Mouse (Mus musculus) megakaryocyte-erythroid progenitor cell, adult 5-6 weeks (primary cell): ENCODE results near the gene Ppp6c. TPM values are rescaled to one million over a fixed set of nuclear protein-coding genes. Genes with fewer than 3 reads are reported as not detected.
"Not testable (repeated sequence)": the region's sequence is repeated elsewhere in the genome, so short reads cannot be mapped to it uniquely, and the experiment has no call there.

Source experiments
- ATAC-seq: replicated peaks from 2 replicates; pipeline ENCODE4 v1.8.0; 2016; ENCODE audit warnings: mild to moderate bottlenecking, inconsistent platforms; ENCODE audit not compliant: severe bottlenecking, poor library complexity, low FRiP score, low TSS enrichment
- total RNA-seq, 2 experiments: library from RNA; stranded (forward) in 1 of 2; stranded (reverse) in 1 of 2; fragments of 200-1000, 215-1000 nt in 1 of 2; fragments of >200 nt in 1 of 2; fragmentation: Nextera tagmentation in 1 of 2; gene quantifications; 2 replicates each; pipeline ENCODE4 v1.2.3; 2014 to 2017

Gene Ppp6c
- total RNA-seq (2014; fragmentation: Nextera tagmentation) (53.6 and 71.1 TPM in 2 replicates), total RNA-seq (2017) (80.9 TPM in 2 replicates)

DNA sequence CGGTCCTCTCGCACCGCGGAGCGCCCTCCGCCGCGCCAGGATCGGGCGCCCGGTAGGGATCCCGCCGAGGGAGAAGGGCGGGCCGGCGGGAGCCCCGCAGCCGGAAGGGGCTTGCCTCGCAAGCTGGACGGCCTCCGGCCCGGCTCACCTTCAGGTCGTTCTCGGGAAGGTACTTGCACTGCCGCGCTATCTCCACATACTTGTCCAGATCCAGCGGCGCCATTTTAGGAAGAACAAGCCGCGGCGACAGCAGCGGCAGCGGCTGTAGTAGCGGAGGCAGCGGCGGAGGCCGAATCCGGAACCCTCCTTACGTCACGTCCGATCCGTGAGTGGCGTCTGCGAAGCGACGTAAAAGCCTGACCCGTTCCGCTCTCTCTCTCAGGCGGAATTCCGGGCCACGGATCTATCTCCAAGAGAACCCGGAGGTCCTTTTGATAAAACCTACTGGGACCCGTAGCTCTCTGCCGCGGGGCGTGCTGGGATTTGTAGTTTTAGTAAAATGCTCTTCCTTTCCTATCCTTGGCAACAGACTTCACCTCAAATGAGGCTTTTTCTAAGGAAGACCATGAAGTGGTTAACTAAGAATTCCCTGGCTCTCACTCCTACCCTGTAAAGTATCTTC, at the start of gene Ppp6c:
TSS of gene Ppp6c (minus strand) at position 433 of the 622 bp plus-strand sequence.
- peak; percentile 95 for ATAC-seq

DNA sequence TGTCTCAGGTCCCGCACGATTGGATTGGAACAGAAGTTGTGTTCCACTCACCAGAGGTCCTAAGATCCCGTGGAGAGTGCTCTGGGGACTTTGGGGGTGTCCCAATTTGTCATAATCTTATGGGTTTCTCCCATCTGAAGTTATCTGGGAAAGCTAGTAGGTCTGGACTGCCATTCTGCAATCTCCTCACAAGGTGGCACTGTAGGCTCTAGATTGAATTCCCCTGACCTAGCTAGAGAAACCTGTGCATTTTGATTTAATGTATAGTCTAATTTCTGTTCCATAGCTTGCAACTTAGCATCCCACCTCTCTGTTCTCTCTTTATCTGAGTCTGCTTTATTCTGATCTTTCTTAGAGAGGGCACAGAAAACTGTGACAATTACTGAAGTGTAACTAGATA, 42.1 kb upstream of the Ppp6c start:
- peak; percentile 92 for ATAC-seq

DNA sequence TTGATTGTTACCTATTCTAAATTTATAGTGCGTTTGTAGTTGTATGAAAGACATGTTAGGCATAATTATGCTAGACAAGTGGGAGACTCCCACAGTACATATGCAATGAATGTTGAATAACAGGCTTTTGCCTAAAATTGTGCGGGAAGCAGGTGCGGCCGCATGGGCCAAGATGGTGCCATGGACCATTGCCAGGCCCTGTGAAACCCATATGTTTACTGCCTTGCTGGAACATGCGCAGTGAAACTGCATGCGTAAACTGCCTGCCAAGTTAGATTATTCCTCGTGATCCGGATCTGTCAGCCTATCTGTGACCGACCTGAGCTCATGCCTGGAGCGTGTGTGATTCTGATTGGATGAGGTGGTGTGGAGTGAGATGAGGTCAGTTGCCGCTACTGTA, 26.0 kb upstream of the Ppp6c start:
- not testable (repeated sequence) for ATAC-seq

DNA sequence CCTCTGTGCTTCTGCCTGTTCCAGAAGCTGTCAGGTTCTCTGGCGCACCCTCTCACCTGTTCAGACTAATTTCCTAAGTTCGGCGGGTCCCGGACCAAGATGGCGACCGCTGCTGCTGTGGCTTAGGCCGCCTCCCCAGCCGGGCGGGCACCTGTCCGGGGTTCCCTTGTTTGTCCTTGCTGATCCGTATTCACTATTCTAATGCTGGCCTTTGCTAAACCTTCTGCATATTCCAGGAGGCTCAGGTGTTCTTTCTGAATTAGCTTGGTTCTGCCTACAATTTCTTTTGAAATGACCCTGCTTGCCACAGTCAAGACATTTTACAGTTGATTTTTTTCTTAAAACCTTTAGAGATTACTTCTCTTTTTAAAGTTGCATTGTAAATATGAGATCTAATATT, 20.6 kb upstream of the Ppp6c start:
- not testable (repeated sequence) for ATAC-seq

DNA sequence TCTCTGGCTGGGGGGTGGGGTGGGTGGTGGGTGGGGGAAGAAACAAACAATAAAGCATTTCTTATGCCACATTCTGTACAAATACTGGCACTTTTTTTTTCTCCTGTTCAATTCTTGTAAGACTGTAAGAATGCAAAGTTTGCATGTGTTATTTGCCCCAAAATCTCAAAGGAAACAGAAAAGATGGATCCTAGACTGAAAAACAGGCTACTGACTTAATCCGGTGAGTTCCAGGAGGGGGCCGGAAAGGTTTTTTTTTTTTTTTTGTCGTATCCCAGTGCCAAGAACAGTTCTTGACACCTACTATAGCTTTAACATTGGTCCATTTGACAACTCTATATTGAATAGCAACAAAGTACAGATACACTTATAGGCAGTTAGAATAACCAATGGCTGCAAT, 480 bp upstream of the Ppp6c start:
- ATAC-seq, result no peak

DNA sequence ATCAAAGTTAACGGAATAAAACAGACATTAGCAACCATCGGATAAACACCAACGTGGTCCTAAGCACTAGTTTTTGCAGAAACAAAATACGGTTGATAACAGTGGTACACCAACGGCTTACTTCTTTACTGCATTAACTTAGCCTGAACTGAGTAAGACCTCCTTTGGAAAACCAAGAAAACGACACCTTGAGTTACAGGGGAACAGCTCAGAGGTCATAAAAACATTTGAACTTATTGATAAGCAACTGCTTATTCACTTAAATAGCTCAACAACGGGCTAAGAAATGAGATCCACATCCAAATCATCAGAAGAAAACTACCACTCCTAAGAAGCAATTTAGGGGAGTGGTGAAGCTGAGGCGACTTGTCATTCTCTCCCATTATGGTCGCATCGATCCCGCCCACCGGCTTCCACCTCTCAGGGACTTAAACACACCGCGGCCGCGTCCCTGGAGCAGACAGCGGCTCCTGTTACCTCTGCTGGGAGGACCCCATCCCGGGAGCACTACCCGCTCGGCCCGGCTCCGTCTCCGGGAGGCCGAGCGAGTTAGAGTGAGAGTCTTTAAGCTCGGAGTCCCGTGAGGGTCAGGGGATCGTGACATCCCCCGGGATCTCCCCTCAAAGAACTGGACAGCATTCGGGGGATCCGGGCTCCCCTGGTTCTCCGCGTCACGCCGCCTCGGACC, 776 bp downstream of the Ppp6c start:
- peak; percentile 69 for ATAC-seq

DNA sequence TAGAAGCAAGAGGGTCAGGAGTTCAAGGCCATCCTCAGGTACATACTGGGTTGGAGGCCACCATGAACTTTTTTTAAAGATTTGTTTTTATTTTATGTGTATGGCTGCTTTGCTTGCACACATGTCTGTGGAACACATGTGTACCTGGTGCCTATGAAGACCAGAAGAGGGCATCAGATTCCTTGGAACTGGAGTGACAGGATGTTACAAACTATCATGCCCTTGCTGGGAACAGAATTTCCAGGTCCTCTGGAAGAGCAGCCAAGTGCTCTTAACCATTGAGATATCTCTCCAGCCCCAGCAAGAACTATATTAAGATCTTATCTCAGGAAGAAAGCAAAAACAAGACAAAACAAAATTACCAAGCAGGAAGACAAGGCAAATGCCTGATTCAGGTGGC, 1.6 kb downstream of the Ppp6c start:
- ATAC-seq, result no peak

DNA sequence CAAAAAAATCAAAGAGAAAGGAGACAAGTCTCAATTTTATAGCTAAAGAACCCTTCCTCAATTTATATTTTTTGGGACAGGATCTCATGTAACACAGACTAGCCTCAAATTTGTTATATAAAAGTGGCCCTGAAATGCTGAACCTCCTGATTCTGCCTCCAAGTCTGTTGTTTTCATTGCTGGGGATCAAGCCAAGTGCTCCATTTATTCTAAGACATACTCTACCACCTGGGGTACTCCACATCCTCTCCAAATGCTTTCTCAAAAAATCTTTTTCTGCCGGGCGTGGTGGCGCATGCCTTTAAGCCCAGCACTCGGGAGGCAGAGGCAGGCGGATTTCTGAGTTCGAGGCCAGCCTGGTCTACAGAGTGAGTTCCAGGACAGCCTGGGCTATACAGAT, 6.2 kb downstream of the Ppp6c start:
- no peak for ATAC-seq

DNA sequence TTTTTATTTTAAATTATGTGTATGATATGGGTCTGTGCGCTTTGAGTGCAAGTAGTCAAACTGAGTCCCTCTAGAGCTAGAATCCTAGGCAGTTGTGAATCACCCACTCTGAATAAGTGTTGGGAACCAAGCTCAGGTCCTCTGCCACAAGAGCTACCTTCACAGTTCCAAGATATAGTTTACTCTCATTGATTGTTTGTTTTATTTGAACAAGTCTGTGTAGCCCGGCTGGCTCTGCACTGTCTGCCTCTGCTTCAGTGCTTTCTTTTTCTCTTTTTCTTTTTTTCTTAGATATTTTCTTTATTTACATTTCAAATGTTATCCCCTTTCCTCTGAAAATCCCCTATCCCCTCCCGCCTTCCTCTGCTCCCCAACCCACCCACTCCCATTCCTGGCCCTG, 7.2 kb downstream of the Ppp6c start:
- ATAC-seq, result no peak

DNA sequence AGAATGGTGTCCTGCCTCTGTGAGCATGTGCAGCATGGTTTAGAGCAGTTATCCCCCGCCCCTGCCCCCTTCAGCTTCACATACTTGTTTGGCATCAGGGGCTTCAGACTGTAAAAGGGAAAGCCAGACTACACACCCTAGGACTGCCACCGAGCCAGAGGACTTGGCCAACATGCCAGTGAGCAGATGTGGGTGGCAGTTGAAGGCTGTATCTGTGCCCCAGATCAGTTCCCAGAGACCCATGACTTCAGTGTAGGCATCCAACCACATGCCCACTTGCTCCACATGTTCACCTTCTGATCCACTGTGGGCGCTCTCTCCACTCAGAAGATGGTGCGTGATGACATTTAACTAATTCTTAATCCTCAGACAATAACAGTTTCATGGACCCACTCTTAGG, 9.1 kb downstream of the Ppp6c start:
- ATAC-seq, result peak; percentile 71

DNA sequence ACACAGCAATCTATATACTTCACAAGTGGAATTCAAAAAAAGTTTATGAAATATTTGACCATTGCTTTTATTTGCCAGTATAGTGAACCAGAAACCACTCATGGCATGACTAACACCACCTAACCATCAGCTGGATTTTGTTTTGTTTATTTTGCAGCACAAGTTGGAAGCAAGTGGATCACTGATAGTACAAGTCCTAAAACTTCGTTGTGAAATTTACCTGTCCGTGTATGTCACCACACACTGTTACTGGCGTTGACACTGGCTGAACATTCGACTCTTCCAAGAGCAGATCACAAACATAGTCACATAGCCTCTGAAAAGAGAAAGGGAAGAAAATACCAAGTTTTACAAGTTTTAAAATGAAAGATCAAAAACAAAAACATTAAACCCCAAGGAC, 15.5 kb downstream of the Ppp6c start:
- ATAC-seq, result no peak

DNA sequence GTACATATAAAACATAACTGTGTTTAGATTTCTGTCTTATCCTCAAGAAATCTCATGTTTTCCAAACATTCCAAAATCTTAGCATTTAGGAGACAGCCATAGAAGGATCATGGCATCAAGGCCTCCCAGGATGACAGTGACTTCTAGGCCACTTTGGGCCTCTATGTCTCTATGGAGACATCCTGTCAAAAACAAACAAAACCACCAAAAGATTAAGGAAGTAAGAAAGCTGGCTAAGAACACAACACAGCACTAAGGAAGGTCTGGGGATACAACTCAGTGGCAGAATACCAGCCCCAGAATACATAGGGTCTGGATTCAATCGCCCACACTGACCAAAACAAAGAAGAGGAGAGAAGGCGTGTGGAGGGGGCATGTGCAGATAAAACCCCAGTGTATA, 22.9 kb downstream of the Ppp6c start:
- ATAC-seq, result no peak

DNA sequence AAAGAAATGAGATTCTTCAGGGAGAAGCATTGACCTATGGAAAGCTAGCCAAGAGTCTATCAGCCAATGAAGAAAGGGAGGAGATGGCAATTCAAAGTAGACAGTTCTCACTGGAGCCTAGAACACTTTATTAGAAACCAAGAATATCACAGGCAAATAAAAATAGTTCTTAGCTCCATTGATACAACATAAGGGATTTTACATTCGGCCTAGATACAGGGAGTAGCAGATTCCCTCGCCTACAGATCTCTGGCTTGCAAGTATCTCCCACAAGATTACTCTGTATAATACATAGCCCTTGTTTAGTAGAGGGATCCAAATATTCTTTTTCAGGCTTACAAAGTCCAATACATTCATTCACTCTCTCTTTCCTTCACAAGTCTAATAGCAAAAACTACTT, 31.4 kb downstream of the Ppp6c start:
- no peak for ATAC-seq

DNA sequence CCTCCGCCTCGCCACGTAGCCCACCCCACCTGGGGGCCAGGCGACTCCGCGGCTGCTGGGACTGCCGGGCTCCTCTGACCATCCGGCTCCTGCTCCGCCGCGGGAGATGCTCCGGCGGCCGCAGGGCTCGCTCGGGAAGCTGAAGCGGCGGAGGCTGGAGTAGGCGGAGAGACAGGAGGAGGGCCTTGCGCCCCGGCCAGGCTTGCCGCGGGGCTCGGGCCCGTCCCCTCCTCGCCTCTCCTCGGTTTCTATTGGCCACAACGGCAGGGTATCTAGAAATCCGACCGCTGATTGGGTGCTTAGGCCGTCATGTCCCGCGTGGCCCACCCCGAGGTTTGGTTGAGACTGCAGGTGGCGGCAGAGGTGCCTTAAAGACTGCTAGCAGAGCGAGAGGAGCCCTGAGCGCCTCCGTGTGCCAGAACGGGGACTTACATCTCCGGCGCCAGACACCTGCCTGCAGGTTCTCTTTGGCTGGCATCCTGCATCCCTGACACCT, 35.6 kb downstream of the Ppp6c start, which contains the start of gene Scai:
TSS of gene Scai (minus strand) at position 174 of the 496 bp plus-strand sequence.
- ATAC-seq, result peak; percentile 99

DNA sequence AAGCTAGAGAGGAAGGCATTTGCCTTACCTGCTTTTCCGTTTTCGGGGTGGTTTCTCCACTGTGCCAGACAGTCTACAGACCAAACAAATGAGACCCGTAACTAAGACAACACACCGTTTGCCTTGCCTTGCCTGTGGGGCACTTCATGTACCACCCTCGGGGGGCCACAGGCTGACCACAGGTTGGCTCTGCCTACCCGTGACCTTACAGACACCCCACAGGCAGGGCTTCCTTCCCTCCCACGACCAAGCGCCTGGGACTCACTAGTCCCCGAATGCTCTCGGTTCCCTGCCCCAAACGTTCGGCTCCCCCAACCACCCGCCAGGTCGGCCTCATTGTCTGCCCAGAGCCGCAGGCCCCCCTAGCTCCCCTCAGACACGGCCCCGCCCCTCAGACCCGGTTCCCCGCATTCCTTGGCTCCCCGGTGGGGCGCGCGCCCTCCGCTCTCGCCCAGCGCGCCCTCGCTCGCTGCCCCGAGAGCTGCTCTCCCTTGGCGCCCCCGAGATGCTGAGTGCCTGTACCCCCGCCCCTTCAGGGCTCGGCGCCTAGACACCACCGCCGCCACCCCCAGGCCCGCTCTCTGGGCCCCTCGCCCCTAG, 36.2 kb downstream of the Ppp6c start:
- peak; percentile 43 for ATAC-seq

DNA sequence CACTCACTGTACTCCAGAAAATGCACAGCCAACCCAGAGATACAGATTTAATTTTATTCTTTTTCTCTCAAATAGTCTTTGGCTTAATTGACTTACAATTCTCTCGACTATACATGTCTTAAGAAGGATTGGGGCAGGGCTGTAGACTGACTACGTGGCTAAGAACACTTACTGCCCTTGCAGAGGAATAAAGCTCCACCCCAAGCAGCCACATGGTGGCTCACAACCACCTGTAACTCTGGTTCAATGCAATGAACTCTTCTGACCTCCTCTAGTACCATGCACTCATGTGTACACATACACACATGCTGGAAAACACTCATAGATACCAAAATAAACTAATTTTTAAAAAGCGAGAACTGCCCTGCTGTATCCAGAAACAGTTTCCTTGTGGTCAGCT, 40.3 kb downstream of the Ppp6c start:
- ATAC-seq, result no peak

DNA sequence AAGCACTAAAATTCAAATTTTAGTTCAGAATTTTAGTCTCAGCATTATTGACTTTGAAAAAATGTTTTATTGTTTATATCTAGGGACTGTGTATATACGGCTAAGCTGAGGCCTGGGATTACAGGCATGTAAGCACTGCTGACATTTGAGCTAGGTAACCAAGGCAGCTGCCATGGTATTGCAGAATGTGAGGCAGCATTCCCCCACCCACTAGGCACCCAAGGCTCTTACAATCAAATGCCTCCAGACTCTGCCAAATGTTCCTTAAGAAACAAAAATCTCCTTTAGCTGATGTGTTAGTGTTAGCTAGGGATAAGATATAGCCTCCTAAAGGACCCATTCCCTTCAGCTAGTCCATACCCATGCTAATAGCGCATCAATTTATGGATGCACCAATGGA, 42.7 kb downstream of the Ppp6c start:
- ATAC-seq, result no peak

DNA sequence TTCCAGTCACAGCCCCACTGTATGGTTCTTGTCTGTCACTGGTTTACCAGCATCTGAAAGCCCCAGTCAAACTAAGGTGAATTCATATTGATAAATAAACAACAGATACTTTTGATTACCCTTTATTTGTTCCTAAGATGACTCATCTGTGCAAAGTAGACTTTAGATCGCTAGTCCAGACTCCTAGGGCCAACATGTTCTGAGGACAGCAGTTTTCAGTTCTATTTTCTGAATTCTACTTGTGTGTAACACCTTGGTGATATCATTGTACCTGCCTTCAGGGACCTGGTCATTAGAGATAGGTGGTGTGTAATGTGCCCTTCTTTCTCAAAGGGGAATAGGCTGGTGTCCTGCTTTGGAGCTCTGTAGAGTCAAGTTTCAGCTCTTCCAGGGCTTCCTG, 65.3 kb downstream of the Ppp6c start:
- no peak for ATAC-seq

DNA sequence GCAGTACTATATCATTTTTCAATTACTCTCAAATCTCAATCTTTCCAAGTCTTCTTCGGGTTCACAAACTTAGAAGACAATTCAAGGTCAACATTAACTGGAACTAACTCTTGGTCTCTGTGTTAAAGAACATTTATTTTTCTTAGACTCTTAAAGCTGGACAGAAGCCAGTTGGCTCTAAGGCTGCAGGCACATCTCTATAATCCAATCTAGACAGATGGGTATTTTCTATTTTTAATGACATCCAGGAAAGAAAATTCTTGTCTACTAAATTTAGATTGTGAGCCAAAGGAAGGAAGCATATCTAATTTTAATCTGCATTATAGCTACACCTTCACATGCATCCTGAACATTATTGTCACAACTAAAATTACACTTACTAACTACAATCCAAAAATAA, 68.3 kb downstream of the Ppp6c start:
- ATAC-seq, result no peak

DNA sequence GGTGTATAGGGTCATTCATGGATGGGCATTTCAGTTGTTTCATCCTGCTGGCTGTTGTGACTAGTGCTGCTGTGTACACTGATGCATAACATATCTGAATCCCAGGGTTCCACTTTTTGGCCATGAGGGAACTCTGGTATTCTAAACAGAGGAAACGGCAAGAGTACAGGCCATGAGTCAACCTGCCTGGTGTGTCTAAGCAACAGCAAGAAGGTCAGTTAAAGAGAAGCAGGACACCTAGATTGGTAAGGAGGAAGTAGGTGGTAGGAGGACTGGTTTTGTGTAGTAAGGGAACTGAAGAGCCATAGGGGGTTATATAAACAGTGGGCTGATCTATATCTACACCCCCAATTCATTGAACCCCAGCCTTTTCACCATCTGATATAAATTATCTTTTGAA, 69.4 kb downstream of the Ppp6c start:
- ATAC-seq, result no peak

DNA sequence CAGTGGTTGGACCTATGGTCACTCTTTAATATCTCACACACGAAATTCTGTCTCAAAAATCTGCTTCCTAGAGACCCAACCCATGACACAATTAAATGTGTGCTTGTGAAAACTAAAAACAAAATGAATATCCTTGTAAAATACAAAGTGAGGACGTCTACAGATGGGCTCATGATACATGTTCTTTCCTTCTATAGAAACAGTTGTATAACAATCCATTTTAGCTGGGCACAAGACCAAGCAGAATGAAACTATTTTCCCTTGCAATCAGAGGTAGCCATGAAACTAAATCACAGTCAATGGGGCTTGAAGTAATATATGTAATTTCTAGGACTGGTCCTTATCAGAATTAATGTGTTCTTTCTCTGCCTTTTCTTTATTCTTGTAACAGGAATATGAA, 75.3 kb downstream of the Ppp6c start:
- no peak for ATAC-seq
